Mouse (Mus musculus): ENCODE data around the gene Mmp27. TPM values are rescaled to one million over a fixed set of nuclear protein-coding genes. Genes with fewer than 3 reads are reported as not detected.

Mmp27 gene
- total RNA-seq (2021), result not detected

- no peak for DNase-seq (ENCODE audit: low spot score in 2 of 2)
- intact Hi-C loops (cut with DNase I), result no loop called here
Observed at GRCm38 (mm10) chr9:7571162-7571561, at the start of gene Mmp27. Gene Mmp27 (plus strand): TSS chr9:7571396.

DNA sequence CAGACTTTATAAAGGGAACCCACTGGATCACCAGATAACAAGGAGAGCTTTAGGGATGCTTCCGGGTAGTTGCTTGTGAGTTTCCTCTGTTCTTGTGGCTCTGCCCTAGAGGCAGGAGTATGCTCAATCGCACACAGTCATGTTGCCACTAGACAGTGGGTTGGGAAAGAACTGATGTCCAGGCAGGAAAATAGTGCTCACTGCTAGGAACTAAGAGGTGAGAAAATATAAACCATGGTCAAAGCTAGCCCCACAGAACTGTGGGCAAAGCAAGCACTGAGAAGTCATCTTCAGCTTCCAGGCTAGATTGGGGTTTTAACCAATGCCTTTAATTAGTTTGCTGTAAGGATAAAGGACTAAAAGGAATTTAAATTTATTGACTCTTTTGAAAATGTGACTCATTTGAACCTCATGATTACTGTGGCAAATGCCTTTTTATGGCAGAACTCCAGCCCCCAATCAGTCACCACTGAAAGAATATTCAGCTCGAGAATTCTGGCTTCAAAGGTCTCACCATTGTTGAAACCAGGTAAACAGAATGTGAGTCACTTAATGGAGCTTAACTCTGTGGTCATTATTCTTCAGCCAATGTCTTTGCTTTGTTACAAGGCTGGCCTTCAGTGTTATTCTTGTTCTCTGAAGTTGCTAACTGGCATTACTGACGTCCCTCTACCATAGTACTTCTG, 44.8 kb upstream of the Mmp27 start:
- no peak for DNase-seq (ENCODE audit: low spot score in 2 of 2)
- intact Hi-C loops (cut with DNase I), result no loop called here

DNA sequence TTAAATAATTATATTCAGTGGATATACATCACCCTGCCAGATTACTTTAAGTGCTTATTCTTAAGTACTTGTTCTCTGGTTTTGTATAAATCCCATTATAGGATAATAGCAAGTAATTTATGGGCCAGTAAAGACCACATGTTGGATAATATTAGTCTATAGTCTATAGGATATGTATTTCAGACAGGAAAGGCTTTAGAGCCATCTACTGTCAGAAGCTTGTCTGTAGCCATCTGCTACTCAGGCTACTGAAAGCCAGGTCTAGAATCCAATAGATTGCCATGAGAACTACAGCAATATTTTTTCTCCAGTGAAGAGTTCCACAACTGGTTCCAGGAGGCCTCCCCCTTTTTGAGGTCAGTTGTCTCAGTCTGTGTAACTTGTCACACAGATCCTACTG, 28.4 kb upstream of the Mmp27 start:
- no peak for DNase-seq (ENCODE audit: low spot score in 2 of 2)

GRCm38 (mm10) chr9:7544923-7545457, 26.2 kb upstream of the Mmp27 start:
- intact Hi-C loops (cut with DNase I), result no loop called here
- DNase-seq (ENCODE audit: low spot score in 2 of 2), result no peak

More for the DNA sequence above, 28.4 kb upstream of the Mmp27 start:
- intact Hi-C loops (cut with DNase I), result no loop called here

DNA sequence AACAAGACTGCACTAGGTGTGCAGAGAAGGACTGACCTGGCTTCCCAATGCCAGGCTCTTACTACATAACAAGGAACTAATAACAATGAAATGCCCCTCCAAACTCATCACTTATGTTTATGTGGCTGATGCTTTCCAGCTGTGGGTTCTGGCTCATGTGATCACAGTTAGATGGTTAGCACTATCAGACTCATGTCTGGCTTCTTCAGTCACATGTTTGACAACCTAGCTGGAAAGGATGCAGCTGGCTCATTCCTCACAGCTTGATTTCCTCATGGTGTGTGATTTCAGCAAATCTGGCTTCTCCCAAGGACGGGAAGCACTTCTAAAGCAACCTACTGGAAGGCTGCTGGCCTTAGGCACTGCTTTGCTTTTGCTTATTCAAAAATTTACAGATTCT, 25.7 kb upstream of the Mmp27 start:
- intact Hi-C loops (cut with DNase I), result no loop called here
- DNase-seq (ENCODE audit: low spot score in 2 of 2), result no peak

- intact Hi-C loops (cut with DNase I), result no loop called here
- DNase-seq (ENCODE audit: low spot score in 2 of 2), result no peak
Observed at GRCm38 (mm10) chr9:7545920-7546319, 25.3 kb upstream of the Mmp27 start.

- no peak for DNase-seq (ENCODE audit: low spot score in 2 of 2)
- intact Hi-C loops (cut with DNase I), result loop anchor here (5.0 kb wide), 1 partner anchor 45 kb away; no protein-coding TSS in a partner anchor
Observed at GRCm38 (mm10) chr9:7551943-7552342, 19.3 kb upstream of the Mmp27 start.

DNA sequence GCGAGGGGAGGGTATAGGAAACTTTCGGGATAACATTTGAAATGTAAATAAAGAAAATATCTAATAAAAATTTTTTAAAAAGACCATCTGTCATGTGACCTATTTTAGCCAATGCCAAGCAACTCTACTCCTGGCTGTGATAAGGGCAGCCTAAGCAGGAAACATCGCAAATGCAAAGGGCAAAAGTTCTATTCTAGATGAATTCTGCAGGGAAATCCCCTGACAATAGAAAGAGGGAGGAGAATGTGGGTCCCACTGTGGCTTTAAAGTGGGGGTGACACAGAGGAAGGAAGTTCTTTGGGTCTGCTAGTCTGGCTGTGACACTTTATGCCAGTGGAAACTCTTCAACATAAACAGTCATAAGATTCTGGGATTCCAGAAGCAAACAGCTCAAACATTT, 17.7 kb upstream of the Mmp27 start:
- intact Hi-C loops (cut with DNase I), result loop anchor here (5.0 kb wide), 1 partner anchor 44 kb away; no protein-coding TSS in a partner anchor
- no peak for DNase-seq (ENCODE audit: low spot score in 2 of 2)

GRCm38 (mm10) chr9:7554382-7554781, 16.8 kb upstream of the Mmp27 start:
- intact Hi-C loops (cut with DNase I), result loop anchor here (5.0 kb wide), 1 partner anchor 43 kb away; no protein-coding TSS in a partner anchor
- DNase-seq (ENCODE audit: low spot score in 2 of 2), result peak in 1 of 2 experiments; percentile 13

DNA sequence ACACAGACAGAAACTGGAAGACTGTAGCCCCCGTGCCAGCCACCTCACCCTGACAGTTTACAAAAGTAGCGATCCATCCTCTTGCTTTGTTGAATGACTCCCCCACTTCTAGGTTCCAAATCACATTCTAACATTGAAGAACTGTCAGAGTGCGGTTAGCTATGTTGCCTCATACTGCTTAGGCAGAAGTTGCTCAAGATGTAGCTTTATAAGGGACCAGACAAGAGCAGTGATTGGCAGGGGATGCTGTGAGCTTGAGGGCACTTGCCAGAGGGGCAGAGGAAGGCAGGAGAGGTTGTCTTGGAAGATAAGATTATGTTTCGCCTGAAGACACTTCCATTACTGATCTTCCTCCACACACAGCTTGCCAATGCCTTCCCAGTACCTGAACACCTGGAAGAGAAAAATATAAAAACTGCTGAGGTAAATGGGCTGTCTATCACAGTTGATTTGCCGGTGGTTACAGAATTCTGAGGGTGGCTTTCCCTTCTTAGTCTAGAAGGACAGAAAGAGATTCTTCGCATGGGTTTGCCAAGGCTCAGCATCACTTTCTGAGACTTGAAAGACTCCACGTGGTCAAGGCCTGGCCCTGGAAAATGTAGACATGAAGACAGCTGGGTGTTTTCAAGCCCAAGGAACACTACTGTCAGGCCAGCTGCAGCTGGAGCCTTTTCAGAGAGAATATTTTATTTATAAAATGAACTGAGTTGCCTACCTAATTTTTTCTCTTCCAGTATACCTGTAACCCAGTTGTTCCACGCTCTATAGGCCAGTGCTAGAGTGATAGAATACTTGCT, 12.8 kb upstream of the Mmp27 start, which contains the start of gene Mmp8:
Gene Mmp8 (plus strand): TSS at position 236 of the 797 bp plus-strand sequence.
- intact Hi-C loops (cut with DNase I), result no loop called here
- DNase-seq (ENCODE audit: low spot score in 2 of 2), result no peak

- intact Hi-C loops (cut with DNase I), result no loop called here
- no peak for DNase-seq (ENCODE audit: low spot score in 2 of 2)
Observed at GRCm38 (mm10) chr9:7560026-7560425, 11.2 kb upstream of the Mmp27 start.

DNA sequence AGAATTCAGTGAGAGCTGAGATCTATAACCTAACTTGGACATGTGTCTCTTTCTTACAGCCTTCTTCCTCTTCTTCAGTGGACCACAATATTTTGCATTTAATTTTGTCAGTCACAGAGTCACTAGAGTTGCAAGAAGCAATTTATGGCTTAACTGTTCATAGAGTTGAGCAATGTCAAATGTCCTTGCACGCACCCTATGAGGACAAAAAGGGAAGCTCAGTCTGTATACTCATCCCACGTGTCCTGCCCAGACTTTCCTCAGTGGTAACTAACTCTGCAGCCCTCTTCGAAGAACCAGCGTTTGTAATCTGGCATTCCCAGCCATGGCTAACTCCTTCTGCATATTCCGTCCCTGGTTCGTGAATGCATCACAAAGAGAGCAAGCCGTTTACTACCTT, 3.8 kb upstream of the Mmp27 start:
- intact Hi-C loops (cut with DNase I), result no loop called here

GRCm38 (mm10) chr9:7567923-7568322, 3.3 kb upstream of the Mmp27 start:
- intact Hi-C loops (cut with DNase I), result no loop called here
- no peak for DNase-seq (ENCODE audit: low spot score in 2 of 2)

More for the DNA sequence above, 3.8 kb upstream of the Mmp27 start:
- no peak for DNase-seq (ENCODE audit: low spot score in 2 of 2)

DNA sequence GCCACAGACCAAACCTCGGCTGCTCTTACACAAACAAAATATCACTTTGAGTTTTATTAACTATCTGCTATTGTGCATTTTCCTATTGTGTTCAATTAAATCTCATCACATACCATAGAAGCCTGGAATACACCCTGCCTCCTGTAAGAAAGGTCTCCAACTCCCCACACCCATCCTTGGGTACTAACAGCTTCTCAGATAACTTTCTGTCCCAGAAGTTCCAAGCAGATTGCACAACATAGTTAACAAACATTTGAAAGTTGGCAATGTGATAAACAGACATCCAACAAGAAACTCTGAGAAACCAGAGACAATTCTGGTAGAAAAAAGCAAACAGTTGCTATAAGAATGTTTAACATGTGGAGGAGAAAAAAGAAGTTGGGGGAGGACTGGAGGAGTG, 711 bp upstream of the Mmp27 start:
- no peak for DNase-seq (ENCODE audit: low spot score in 2 of 2)
- intact Hi-C loops (cut with DNase I), result no loop called here

DNA sequence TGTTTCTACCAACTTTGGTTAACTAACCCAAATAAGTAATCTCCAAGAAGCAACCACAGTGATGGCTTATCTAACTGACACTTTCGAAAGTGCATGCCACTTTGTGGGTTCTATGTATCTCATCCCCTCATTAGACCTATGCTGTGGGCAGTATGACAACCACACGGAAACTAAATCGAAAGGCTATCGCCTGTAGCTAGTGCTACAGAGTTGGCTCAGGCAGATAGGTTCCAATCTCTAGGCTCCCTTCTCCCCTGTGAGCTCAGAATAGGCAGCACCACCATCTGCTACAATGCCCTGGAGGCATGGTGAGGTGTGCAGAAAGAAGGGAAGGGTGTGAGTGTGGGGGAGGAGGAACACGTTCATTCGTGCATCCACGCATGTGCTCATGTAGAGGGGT, 992 bp downstream of the Mmp27 start:
- peak in 1 of 2 experiments; percentile 11 for DNase-seq (ENCODE audit: low spot score in 2 of 2)

GRCm38 (mm10) chr9:7572663-7573308, 1.6 kb downstream of the Mmp27 start:
- no peak for DNase-seq (ENCODE audit: low spot score in 2 of 2)
- intact Hi-C loops (cut with DNase I), result no loop called here

More for the DNA sequence above, 992 bp downstream of the Mmp27 start:
- intact Hi-C loops (cut with DNase I), result no loop called here

DNA sequence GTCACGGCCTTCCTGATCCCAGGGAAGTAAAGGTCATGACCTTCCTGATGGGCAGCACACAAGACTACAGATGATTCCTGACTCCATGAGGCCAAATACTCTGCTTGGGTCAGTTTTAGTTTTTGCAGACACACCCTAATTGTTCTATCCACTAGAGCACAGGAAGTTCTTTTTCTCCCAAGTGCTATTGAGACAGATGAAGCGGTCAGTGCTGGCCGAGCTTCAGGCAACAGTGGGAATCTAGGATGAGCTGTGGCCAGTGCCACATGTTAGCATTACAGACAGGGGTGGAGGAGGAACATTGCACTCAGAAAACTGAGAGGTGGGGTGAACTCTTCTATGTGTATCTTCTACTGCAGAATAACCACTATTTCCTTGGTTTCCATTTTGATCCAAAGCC, 4.3 kb downstream of the Mmp27 start:
- intact Hi-C loops (cut with DNase I), result no loop called here
- DNase-seq (ENCODE audit: low spot score in 2 of 2), result no peak

DNA sequence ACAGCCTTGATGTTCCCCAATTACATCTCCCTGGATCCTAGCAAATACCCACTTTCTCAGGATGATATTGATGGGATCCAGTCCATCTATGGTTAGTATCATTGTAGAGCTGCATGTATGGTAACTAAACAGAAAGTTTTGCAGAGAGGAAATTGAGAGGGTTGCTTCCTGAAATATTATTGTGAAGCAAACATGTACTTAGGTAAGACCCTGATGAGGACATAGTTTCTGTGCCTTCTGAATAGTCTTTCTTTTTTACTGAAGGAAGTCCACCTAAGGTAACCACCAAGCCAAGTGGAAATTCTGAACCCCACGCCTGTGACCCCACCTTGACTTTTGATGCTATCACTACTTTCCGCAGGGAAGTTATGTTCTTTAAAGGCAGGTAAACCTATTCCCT, 6.2 kb downstream of the Mmp27 start:
- intact Hi-C loops (cut with DNase I), result no loop called here
- no peak for DNase-seq (ENCODE audit: low spot score in 2 of 2)

GRCm38 (mm10) chr9:7590063-7590462, 18.9 kb downstream of the Mmp27 start:
- intact Hi-C loops (cut with DNase I), result no loop called here
- no peak for DNase-seq (ENCODE audit: low spot score in 2 of 2)

DNA sequence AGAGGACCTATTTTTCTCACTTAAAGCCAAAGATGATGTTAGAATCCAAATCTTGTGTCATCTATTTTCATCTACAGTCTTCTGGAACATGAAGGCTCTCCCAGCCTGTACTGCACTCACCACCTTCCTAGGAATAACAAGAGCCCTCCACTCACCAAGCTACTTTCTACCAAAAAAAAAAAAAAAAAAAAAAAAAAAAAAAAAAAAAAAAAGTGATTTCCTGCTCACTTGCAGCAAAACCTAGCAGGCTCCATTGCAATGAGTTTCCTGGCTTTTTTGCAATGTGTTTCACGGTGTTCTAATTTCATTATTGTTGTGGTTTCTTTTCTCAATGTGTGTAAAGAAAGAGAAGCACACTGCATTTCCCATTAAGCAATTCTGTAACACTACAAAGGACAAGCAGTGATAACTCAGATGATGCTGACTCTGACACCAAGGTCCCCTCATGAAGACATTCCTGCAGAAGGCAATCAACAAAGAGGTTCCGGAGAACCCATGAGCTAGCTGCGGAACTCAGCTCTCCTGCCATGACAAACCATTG, 22.1 kb downstream of the Mmp27 start:
- DNase-seq (ENCODE audit: low spot score in 2 of 2), result no peak
- intact Hi-C loops (cut with DNase I), result no loop called here

All from left cerebral cortex, postnatal 25 days (tissue).